Mouse (Mus musculus): ENCODE results near the gene Gapdh. TPM values are rescaled to one million over a fixed set of nuclear protein-coding genes. Genes with fewer than 3 reads are reported as not detected.

The Gapdh gene
- polyA plus RNA-seq, 1 experiment from 2014 or later = 1,336 TPM

GRCm38 (mm10) chr6:125192016-125192714 lies 25.9 kb upstream of the Gapdh start:
- Histone ChIP-seq H3K9ac (peak overlapping the region; percentile 84), H3K4me2 (peak overlapping the region; percentile 95), H3K27me3 (no peaks in the 10 kb centered on the region), H3K4me1 (replicated peaks) (peaks cover 29% of the 10 kb centered on the region), H3K4me3 (peak overlapping the region; percentile 74), H3K9me3 (no peaks in the 10 kb centered on the region), H3K36me3 (peaks cover 49% of the 10 kb centered on the region), H3K27ac (replicated peaks) (peak overlapping the region; percentile 100)
- under 1% methylated on average over 34 of the region's 34 CpGs for WGBS
- peak; percentile 97 for ATAC-seq (ENCODE audit: low read depth)

- ATAC-seq (ENCODE audit: low read depth) = peak; percentile 98
- peaks cover 56% of the 10 kb centered on the region for H3K36me3 ChIP-seq
- 1% methylated on average over 54 of the region's 54 CpGs for WGBS
Measured at GRCm38 (mm10) chr6:125191332-125192015, 25.2 kb upstream of the Gapdh start, which contains the start of the genes Ncapd2 and Mrpl51. Ncapd2 (minus strand) TSS chr6:125191701. Mrpl51 (plus strand) TSS chr6:125191801.

GRCm38 (mm10) chr6:125190816-125191215 lies 24.5 kb upstream of the Gapdh start:
- H3K4me3 ChIP-seq = peak overlapping the region; percentile 74
- ATAC-seq (ENCODE audit: low read depth) = no peak
- H3K4me2 ChIP-seq = peak overlapping the region; percentile 68
- no peaks in the 10 kb centered on the region for H3K27me3 ChIP-seq
- H3K27ac ChIP-seq (replicated peaks) = peak overlapping the region; percentile 100
- H3K9ac ChIP-seq = peak overlapping the region; percentile 73
- H3K4me1 ChIP-seq (replicated peaks) = peaks cover 29% of the 10 kb centered on the region
- H3K36me3 ChIP-seq = peaks cover 63% of the 10 kb centered on the region
- H3K9me3 ChIP-seq = no peaks in the 10 kb centered on the region

More at GRCm38 (mm10) chr6:125191332-125192015, 25.2 kb upstream of the Gapdh start, which contains the start of the genes Ncapd2 and Mrpl51:
- peak within 1 kb of the TSS; percentile 95 for H3K4me2 ChIP-seq
- H3K9ac ChIP-seq = peak within 1 kb of the TSS; percentile 84
- peaks cover 29% of the 10 kb centered on the region for H3K4me1 ChIP-seq (replicated peaks)
- H3K27ac ChIP-seq (replicated peaks) = peak within 1 kb of the TSS; percentile 100
- peak within 1 kb of the TSS; percentile 74 for H3K4me3 ChIP-seq
- H3K27me3 ChIP-seq = no peaks in the 10 kb centered on the region
- no peaks in the 10 kb centered on the region for H3K9me3 ChIP-seq

GRCm38 (mm10) chr6:125186203-125186602 lies 19.9 kb upstream of the Gapdh start:
- no peak for ATAC-seq (ENCODE audit: low read depth)

GRCm38 (mm10) chr6:125182133-125182532 lies 15.9 kb upstream of the Gapdh start:
- Histone ChIP-seq H3K9ac (no peak overlapping the region), H3K27ac (replicated peaks) (no peak overlapping the region), H3K4me1 (replicated peaks) (no peaks in the 10 kb centered on the region), H3K27me3 (no peaks in the 10 kb centered on the region), H3K9me3 (no peaks in the 10 kb centered on the region), H3K36me3 (peaks cover 98% of the 10 kb centered on the region), H3K4me3 (no peak overlapping the region), H3K4me2 (no peak overlapping the region)
- WGBS = 75% methylated on average over 5 of the region's 5 CpGs
- no peak for ATAC-seq (ENCODE audit: low read depth)

More at GRCm38 (mm10) chr6:125186203-125186602, 19.9 kb upstream of the Gapdh start:
- Histone ChIP-seq H3K27me3 (no peaks in the 10 kb centered on the region), H3K36me3 (peaks cover 82% of the 10 kb centered on the region), H3K4me3 (no peak overlapping the region), H3K4me2 (no peak overlapping the region), H3K9me3 (no peaks in the 10 kb centered on the region), H3K4me1 (replicated peaks) (peaks cover 17% of the 10 kb centered on the region), H3K9ac (no peak overlapping the region), H3K27ac (replicated peaks) (no peak overlapping the region)
- 96% methylated on average over 10 of the region's 10 CpGs for WGBS

- WGBS = 91% methylated on average over 7 of the region's 7 CpGs
- Histone ChIP-seq H3K27me3 (no peaks in the 10 kb centered on the region), H3K36me3 (peaks cover 98% of the 10 kb centered on the region), H3K9me3 (no peaks in the 10 kb centered on the region), H3K4me1 (replicated peaks) (no peaks in the 10 kb centered on the region), H3K27ac (replicated peaks) (no peak overlapping the region), H3K4me3 (no peak overlapping the region), H3K4me2 (no peak overlapping the region), H3K9ac (no peak overlapping the region)
- no peak for ATAC-seq (ENCODE audit: low read depth)
Measured at GRCm38 (mm10) chr6:125179601-125180000, 13.3 kb upstream of the Gapdh start.

GRCm38 (mm10) chr6:125175469-125175868 lies 9.2 kb upstream of the Gapdh start:
- H3K4me2 ChIP-seq = no peak overlapping the region
- no peak for ATAC-seq (ENCODE audit: low read depth)
- H3K4me3 ChIP-seq = no peak overlapping the region
- 94% methylated on average over 5 of the region's 5 CpGs for WGBS
- H3K36me3 ChIP-seq = peaks cover 100% of the 10 kb centered on the region
- H3K9ac ChIP-seq = no peak overlapping the region
- H3K4me1 ChIP-seq (replicated peaks) = no peaks in the 10 kb centered on the region
- H3K27me3 ChIP-seq = no peaks in the 10 kb centered on the region
- no peaks in the 10 kb centered on the region for H3K9me3 ChIP-seq
- H3K27ac ChIP-seq (replicated peaks) = no peak overlapping the region

- no peak overlapping the region for H3K4me2 ChIP-seq
- H3K27ac ChIP-seq (replicated peaks) = no peak overlapping the region
- no peaks in the 10 kb centered on the region for H3K27me3 ChIP-seq
- no peak for ATAC-seq (ENCODE audit: low read depth)
- no peak overlapping the region for H3K9ac ChIP-seq
- peaks cover 100% of the 10 kb centered on the region for H3K36me3 ChIP-seq
- 95% methylated on average over 7 of the region's 7 CpGs for WGBS
- no peak overlapping the region for H3K4me3 ChIP-seq
- no peaks in the 10 kb centered on the region for H3K9me3 ChIP-seq
- no peaks in the 10 kb centered on the region for H3K4me1 ChIP-seq (replicated peaks)
Measured at GRCm38 (mm10) chr6:125173256-125173655, 7.0 kb upstream of the Gapdh start.

GRCm38 (mm10) chr6:125172474-125172873 lies 6.2 kb upstream of the Gapdh start:
- Histone ChIP-seq H3K9me3 (no peaks in the 10 kb centered on the region), H3K27ac (replicated peaks) (no peak overlapping the region), H3K9ac (no peak overlapping the region), H3K4me1 (replicated peaks) (peaks cover 4% of the 10 kb centered on the region), H3K4me2 (no peak overlapping the region), H3K4me3 (no peak overlapping the region), H3K27me3 (no peaks in the 10 kb centered on the region), H3K36me3 (peaks cover 100% of the 10 kb centered on the region)
- ATAC-seq (ENCODE audit: low read depth) = no peak
- WGBS = 94% methylated on average over 2 of the region's 2 CpGs

GRCm38 (mm10) chr6:125170194-125170593 lies 3.9 kb upstream of the Gapdh start:
- H3K27ac ChIP-seq (replicated peaks) = no peak overlapping the region
- no peak overlapping the region for H3K9ac ChIP-seq
- WGBS = 89% methylated on average over 6 of the region's 6 CpGs
- no peak overlapping the region for H3K4me2 ChIP-seq
- H3K27me3 ChIP-seq = no peaks in the 10 kb centered on the region
- no peaks in the 10 kb centered on the region for H3K9me3 ChIP-seq
- H3K4me3 ChIP-seq = no peak overlapping the region
- peaks cover 22% of the 10 kb centered on the region for H3K4me1 ChIP-seq (replicated peaks)
- ATAC-seq (ENCODE audit: low read depth) = no peak
- peaks cover 81% of the 10 kb centered on the region for H3K36me3 ChIP-seq

GRCm38 (mm10) chr6:125168086-125168485 lies 1.8 kb upstream of the Gapdh start:
- H3K9ac ChIP-seq = no peak overlapping the region
- no peak overlapping the region for H3K4me2 ChIP-seq
- H3K36me3 ChIP-seq = peaks cover 65% of the 10 kb centered on the region

GRCm38 (mm10) chr6:125166861-125167650 lies 789 bp upstream of the Gapdh start:
- Histone ChIP-seq H3K4me3 (peak overlapping the region; percentile 98; the same call in 1 of the 2 replicates), H3K9me3 (no peaks in the 10 kb centered on the region), H3K27ac (replicated peaks) (peak overlapping the region; percentile 95), H3K4me1 (replicated peaks) (peaks cover 42% of the 10 kb centered on the region), H3K9ac (peak overlapping the region; percentile 97), H3K4me2 (peak overlapping the region; percentile 97), H3K36me3 (peaks cover 61% of the 10 kb centered on the region), H3K27me3 (no peaks in the 10 kb centered on the region)
- 17% methylated on average over 10 of the region's 10 CpGs for WGBS
- no peak for ATAC-seq (ENCODE audit: low read depth)

More at GRCm38 (mm10) chr6:125168086-125168485, 1.8 kb upstream of the Gapdh start:
- H3K4me3 ChIP-seq = no peak overlapping the region
- H3K27me3 ChIP-seq = no peaks in the 10 kb centered on the region
- H3K27ac ChIP-seq (replicated peaks) = no peak overlapping the region
- H3K4me1 ChIP-seq (replicated peaks) = peaks cover 36% of the 10 kb centered on the region
- 90% methylated on average over 14 of the region's 14 CpGs for WGBS
- no peaks in the 10 kb centered on the region for H3K9me3 ChIP-seq
- ATAC-seq (ENCODE audit: low read depth) = no peak

All from neural tube, embryonic 13.5 days (tissue).